Mouse (Mus musculus): ENCODE data around the gene Pdpk1. TPM values are rescaled to one million over a fixed set of nuclear protein-coding genes. Genes with fewer than 3 reads are reported as not detected.

Gene Pdpk1
- polyA plus RNA-seq, 1 experiment, result 23.7 TPM

DNA sequence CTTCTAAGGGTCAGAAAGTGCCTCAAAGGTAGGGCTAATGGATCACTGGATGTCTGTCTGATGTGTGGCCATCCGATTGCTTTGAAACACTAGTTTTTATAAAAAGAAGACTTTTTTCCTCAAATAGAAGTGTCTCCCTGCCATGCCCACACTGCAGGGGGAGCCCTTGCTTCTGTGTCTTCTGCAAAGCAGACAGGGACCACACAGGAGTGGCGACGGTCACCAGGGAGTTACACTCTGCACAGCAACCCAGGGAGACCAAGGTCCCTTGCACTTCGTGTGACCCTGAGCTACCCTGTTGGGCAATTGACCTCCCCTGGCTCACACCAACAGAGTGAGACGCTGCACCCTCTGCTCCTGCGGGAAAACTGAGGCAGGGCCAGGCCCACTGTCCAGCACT, 113.8 kb downstream of the Pdpk1 start:
- TF ChIP-seq GATA1 (IDR thresholded peaks at IDR 0.05; ENCODE audit: low read length), result no peak

DNA sequence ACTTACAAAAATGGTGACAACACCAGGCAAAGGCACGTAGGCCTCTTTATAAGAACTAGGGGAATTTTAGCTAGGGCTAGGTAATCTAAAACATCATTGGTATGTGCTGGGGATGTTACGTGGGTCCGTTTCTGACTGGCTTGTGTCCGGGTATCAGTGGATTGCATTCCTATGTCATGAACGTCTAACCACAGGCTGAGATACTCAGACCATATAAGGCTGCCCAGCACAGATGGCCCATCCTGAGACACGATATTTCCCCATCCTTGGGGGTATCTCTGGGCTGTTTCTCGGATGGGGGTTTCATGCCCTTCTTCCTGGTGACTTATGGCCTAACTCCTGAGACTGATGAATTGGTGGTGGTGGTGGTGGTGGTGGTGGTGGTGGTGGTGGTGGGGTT, 115.6 kb downstream of the Pdpk1 start:
- no peak for TF ChIP-seq GATA1 (IDR thresholded peaks at IDR 0.05; ENCODE audit: low read length)

DNA sequence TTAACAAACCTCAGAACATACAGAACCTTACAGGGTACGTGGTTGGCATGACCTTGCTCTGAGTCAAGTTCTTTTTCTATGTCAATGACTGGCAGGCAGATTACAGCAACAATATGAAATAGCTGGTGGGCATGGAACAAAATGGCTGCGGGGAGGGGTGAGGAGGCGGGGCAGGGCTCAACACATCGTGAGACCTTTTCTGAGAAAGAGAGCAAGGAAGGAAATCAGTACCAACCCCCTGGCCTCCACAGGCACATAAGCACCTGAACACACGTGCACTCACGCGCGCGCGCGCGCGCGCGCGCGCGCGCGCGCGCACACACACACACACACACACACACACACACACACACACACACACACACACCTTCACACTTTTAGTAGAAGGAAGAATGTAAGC, 120.2 kb downstream of the Pdpk1 start:
- no peak for TF ChIP-seq GATA1 (IDR thresholded peaks at IDR 0.05; ENCODE audit: low read length)

DNA sequence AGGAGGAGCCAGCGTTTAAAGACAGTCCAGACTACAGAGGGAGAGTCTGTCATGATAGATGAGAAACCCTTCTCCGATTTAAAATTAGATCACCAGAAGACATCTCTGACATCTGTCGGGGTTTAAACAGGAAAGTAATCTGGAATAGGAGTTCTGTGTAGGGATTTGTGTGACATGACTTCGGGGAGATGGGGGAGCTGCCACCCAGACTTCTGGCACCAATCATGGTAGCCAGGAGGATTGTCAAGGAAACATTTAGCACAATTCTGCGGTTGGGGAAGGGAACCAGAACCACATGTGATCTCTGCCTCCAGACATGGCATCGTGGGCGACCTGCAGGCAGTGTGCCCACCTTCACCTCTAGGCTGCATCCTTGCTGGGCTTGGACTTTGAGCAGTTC, 121.2 kb downstream of the Pdpk1 start:
- TF ChIP-seq GATA1 (IDR thresholded peaks at IDR 0.05; ENCODE audit: low read length), result no peak

Other genes with a start within 250 kb of the Pdpk1 start
- gene Dcpp3, start 233.5 kb downstream of the Pdpk1 start, polyA plus RNA-seq (2012), result not detected in 2 replicates
- not detected in 2 replicates for gene Sbp, start 209.3 kb downstream of the Pdpk1 start, polyA plus RNA-seq (2012)
- gene Sbpl, start 195.7 kb downstream of the Pdpk1 start, polyA plus RNA-seq (2012), result not detected in 2 replicates
- not detected in 2 replicates for gene Prss30, start 170.4 kb downstream of the Pdpk1 start, polyA plus RNA-seq (2012)
- gene Prss22, start 152.8 kb downstream of the Pdpk1 start, polyA plus RNA-seq (2012), result not detected in 2 replicates
- gene Prss27, start 112.8 kb downstream of the Pdpk1 start, polyA plus RNA-seq (2012), result not detected in 2 replicates
- gene Kctd5, start 77.4 kb downstream of the Pdpk1 start, polyA plus RNA-seq (2012), result 21.4 and 25.8 TPM in 2 replicates
- 44.0 and 51.2 TPM in 2 replicates for gene Amdhd2, start 12.8 kb upstream of the Pdpk1 start, polyA plus RNA-seq (2012)
- gene Atp6v0c, start 18.8 kb upstream of the Pdpk1 start, polyA plus RNA-seq (2012), result 119 and 331 TPM in 2 replicates
- gene Tbc1d24, start 54.6 kb upstream of the Pdpk1 start, polyA plus RNA-seq (2012), result 14.4 and 17.8 TPM in 2 replicates
- gene Ntn3, start 58.6 kb upstream of the Pdpk1 start, polyA plus RNA-seq (2012), result 2.3 TPM in 2 replicates
- 39.3 and 58.9 TPM in 2 replicates for gene Tedc2, start 69.9 kb upstream of the Pdpk1 start, polyA plus RNA-seq (2012)
- gene Ccnf, start 100.6 kb upstream of the Pdpk1 start, polyA plus RNA-seq (2012), result 66.1 and 78.9 TPM in 2 replicates
- gene Abca17, start 200.1 kb upstream of the Pdpk1 start, polyA plus RNA-seq (2012), result not detected in 2 replicates
- gene Abca3, start 201.0 kb upstream of the Pdpk1 start, polyA plus RNA-seq (2012), result 23.1 and 41.6 TPM in 2 replicates